Mouse (Mus musculus) bone marrow, adult 2 months (tissue): Measurements from ENCODE around the gene Acot1. TPM values are rescaled to one million over a fixed set of nuclear protein-coding genes. Genes with fewer than 3 reads are reported as not detected.
"Not testable (repeated sequence)": the region's sequence is repeated elsewhere in the genome, so short reads cannot be mapped to it uniquely, and the experiment has no call there.

Experiments
- H3K27ac ChIP-seq: fragments of 200-500 bp; 2 replicates; pipeline ENCODE4 v1.5.1; 2012; ENCODE audit warnings: low read depth, mild to moderate bottlenecking, control low read depth, inconsistent platforms, low read length; ENCODE audit not compliant: control insufficient read depth, poor library complexity, insufficient read depth
- H3K4me1 ChIP-seq: fragments of 200-500 bp; 2 replicates; pipeline ENCODE4 v1.6.1; 2011; ENCODE audit warnings: low read length; ENCODE audit not compliant: control insufficient read depth, insufficient read depth
- H3K4me3 ChIP-seq: fragments of 200-500 bp; replicated peaks from 2 replicates; pipeline ENCODE3; 2011; ENCODE audit warnings: mild to moderate bottlenecking, low read depth, low read length, control low read depth; ENCODE audit not compliant: control insufficient read depth
- CTCF ChIP-seq: fragments of 200-500 bp; IDR thresholded peaks from 2 replicates; pipeline ENCODE4 v1.5.1; 2011; ENCODE audit warnings: low read length, control low read depth; ENCODE audit not compliant: control insufficient read depth, insufficient read depth
- POLR2A ChIP-seq: fragments of 200-500 bp; IDR thresholded peaks from 2 replicates; pipeline ENCODE4 v1.6.1; 2011; ENCODE audit warnings: low read depth, mild to moderate bottlenecking, control low read depth, low read length, borderline replicate concordance; ENCODE audit not compliant: control insufficient read depth
- WGBS: fragments of 180-500 bp; shearing (Covaris S2); methylation state at CpG from one replicate; pipeline ENCODE4 v1.1.7; 2018; 5-methylcytosine and 5-hydroxymethylcytosine counted together
- polyA plus RNA-seq: library from polyadenylated mRNA; stranded (reverse); fragments of >200 nt; gene quantifications from 2 replicates; pipeline ENCODE4 v1.2.4, GENCODE M21; 2011; ENCODE audit warnings: low replicate concordance; ENCODE audit not compliant: missing spikeins, insufficient read depth, insufficient read length

Acot1 gene
- polyA plus RNA-seq, 1 experiment = 15.5 TPM

DNA sequence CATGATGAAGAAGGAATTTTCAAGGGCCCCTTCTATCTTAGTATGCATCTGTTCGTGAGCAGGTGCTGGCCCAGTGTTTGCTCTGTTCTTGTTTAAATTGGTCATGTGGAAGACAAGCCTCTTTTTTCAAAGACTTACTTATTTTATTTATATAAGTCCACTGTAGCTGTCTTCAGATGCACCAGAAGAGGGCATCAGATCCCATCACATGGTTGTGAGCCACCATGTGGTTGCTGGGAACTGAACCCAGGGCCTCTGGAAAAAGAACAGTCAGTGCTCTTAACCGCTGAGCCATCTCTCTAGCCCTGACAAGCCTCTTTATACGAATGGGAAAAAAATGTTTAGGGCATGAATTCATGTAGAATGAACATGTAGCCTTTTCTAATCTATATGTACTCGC lies 19.9 kb upstream of the Acot1 start:
- Histone ChIP-seq H3K4me3 (no peak overlapping the region), H3K27ac (no peak overlapping the region), H3K4me1 (no peaks in the 10 kb centered on the region)
- WGBS = 88% methylated on average over 4 of the region's 4 CpGs
- TF ChIP-seq CTCF (no peak), POLR2A (no peak)

DNA sequence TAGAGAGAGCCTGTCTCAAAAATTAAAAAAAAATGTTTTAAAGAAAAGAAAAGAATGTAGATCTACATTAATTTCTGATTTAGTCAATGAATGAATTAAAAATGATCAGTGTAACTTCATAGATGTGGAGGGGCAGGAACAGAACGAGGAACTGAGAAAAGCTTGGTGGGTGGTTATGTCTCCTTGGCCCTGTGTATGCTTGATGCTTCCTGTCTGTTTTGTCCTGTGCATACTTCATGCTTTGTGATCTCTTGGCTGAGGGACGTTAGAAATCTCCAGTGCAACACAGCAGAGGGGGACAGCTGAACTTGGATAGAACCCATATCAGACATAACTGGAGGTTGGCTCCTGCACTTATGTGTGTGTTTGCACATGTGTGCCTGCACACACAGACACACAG lies 12.1 kb upstream of the Acot1 start:
- no peak for TF ChIP-seq CTCF
- no peak for TF ChIP-seq POLR2A
- H3K4me1 ChIP-seq = peaks cover 2% of the 10 kb centered on the region
- H3K4me3 ChIP-seq = no peak overlapping the region
- H3K27ac ChIP-seq = no peak overlapping the region
- WGBS = 26% methylated on average over 2 of the region's 2 CpGs

DNA sequence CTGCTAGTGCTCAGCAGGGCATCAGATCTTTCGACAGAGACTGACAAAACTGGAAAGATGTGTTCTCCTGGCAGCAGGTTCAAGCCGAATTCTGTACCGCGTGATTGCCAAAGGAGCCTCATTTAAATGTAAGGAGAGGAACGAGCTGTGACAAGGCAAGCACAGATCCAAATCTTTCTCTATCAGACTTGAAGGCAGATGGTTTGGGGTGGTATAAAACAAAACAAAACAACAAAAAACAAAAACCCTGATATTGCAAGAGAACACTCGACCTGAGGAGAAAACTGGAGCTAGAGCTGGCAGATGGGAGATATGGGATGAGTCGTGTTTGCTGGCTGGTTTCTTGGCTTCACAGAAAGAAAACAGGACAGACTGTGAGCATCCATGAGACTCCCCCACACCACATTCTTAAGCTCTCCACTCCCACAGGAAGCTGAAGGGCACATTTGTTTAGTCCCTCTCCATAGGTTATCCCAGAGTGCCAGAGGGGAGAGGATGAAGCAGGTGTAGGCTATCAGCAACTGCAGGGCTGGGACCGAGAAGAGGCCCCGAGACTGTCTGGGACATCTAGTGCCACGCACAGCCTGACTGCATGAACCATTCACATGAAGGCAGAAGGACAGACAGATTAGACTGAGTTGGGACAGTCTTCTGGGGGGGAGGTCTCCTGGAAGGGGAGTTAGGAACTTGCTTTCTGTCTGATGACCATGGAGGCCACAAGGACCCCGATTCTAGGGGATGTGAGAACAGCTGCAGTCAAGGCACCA lies 10.8 kb upstream of the Acot1 start:
- H3K27ac ChIP-seq = no peak overlapping the region
- 62% methylated on average over 11 of the region's 11 CpGs for WGBS
- H3K4me3 ChIP-seq = no peak overlapping the region
- TF ChIP-seq CTCF (no peak), POLR2A (no peak)
- peaks cover 2% of the 10 kb centered on the region for H3K4me1 ChIP-seq

DNA sequence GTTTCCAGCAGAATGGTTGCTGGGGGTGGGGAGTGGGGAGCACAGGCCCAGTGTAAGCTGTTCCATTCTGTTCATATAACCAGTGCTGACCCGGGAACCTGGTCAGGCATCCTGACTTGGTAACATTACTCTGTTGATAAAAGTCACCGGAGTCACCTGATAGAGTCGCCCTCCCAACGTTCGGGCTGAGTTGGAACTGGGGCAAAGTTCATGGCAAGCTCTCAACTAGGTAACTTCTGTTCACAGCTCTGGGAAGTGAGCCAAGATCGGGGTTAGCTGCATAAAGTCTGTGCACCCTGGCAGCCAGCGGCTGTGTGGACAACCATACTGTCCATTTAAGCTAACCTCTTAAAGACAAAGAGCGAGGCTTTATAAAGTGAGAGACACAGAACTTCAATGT lies 10.1 kb upstream of the Acot1 start:
- 20% methylated on average over 8 of the region's 8 CpGs for WGBS
- not testable (repeated sequence) for H3K27ac ChIP-seq

DNA sequence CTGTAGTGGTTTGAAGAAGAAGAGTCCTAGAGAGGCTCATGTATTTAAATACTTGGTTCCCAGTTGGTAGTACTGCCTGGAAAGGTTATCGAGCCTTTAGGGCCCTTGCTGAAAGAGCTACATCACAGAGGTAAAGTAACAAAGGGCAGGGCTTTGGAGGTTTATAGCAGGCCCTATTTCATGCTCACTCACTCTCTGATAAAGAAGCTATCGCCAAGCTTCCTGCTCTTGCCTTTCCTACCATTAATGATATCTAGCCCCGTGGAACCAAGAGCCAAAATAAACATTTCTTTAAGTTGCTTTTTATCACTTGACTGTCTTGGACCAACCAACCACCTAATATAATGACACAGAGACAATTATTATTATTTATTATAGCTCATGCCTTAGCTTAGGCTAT lies 8.9 kb upstream of the Acot1 start:
- no peak overlapping the region for H3K4me3 ChIP-seq
- H3K27ac ChIP-seq = no peak overlapping the region
- no peak for TF ChIP-seq POLR2A
- no peak for TF ChIP-seq CTCF
- WGBS = 65% methylated on average over 3 of the region's 3 CpGs
- peaks cover 2% of the 10 kb centered on the region for H3K4me1 ChIP-seq

More for the DNA sequence above, 10.1 kb upstream of the Acot1 start:
- H3K4me1 ChIP-seq, H3K4me3 ChIP-seq: not testable (repeated sequence)

DNA sequence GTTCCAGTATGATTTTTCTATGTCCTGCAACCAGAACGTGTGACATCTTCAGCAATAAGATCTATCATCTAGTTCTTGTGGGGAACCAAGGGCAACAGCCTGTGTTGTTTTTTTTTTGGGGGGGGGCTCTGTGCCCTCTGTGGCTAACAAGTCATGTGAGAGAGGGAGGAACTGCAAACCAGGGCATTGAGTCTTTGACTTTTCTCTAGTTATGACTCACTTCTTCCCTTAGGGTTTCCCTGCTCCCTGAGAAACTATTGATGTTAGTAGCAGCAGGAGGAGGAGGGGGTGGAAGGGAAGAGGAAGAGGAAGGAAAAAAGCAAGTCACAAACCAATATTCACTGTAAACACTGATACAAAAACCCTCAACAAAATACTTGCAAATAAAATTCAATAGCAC lies 5.4 kb upstream of the Acot1 start:
- TF ChIP-seq CTCF = no peak
- TF ChIP-seq POLR2A = no peak
- no peak overlapping the region for H3K27ac ChIP-seq
- H3K4me1 ChIP-seq = no peaks in the 10 kb centered on the region
- no peak overlapping the region for H3K4me3 ChIP-seq
- WGBS = 76% methylated on average over 1 of the region's 1 CpGs

DNA sequence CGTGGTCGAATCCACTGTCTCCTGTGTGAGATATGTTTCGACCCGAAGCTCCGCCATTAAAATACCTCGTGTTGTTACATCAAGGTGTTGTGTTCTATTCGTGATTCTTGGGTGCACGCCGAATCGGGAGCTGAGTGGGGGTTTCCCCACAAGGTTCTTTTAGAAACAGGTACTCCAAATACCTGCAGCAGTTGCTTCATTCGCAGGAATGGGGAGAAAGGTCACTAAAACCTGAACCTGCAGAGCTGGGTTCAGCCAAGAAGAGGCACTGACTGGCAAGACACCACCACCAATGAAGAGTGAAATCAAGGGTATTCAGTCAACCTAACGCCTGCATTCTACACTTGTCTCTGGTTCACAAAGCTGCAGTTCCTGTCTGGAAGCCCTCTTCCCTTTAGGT lies 1.0 kb upstream of the Acot1 start:
- Histone ChIP-seq H3K4me3 (no peak overlapping the region), H3K4me1 (no peaks in the 10 kb centered on the region), H3K27ac (no peak overlapping the region)
- 83% methylated on average over 12 of the region's 12 CpGs for WGBS
- TF ChIP-seq POLR2A (no peak), CTCF (no peak)

DNA sequence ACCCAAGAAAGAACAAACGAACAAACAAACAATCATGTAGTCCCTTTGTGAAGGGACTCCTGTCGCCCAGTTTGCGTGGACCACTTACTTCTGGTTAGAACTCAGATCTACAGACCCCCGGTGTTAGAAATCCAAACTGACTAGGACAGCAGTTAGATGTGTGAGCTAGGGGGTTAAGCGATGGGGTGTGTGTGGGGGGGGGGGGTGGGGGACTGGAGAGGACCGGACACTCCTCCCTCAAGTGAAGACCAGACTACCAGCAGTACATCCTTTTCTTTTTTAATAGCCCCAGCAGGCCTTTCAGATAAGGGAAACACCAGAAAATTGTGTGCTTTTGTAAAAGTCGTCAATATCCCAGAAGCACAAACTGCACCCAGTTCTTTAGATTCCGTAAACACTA lies 561 bp upstream of the Acot1 start:
- WGBS = 57% methylated on average over 8 of the region's 8 CpGs
- TF ChIP-seq CTCF = no peak
- no peak for TF ChIP-seq POLR2A
- H3K4me3 ChIP-seq = no peak overlapping the region
- H3K27ac ChIP-seq = no peak overlapping the region
- no peaks in the 10 kb centered on the region for H3K4me1 ChIP-seq

DNA sequence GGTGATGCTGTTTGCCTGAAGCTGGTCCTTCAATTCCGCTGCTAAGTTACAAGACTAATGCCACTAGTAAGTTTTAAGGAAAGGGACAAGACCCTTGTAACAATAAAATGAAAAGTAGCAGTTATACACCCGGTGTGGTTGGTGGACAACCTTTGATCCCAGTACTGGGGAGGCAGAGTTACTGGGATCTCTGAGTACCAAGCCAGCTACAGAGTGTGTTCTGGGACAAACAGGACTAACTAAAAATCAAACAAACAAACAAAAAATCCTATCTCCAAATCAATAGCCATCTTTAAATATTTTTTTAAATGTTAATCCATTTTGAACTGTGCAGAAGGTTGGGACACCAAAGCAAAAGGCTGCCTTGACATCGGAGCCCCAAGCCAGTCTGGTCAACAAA lies 911 bp downstream of the Acot1 start:
- Histone ChIP-seq H3K4me1 (no peaks in the 10 kb centered on the region), H3K27ac (no peak overlapping the region), H3K4me3 (no peak overlapping the region)
- WGBS = 71% methylated on average over 3 of the region's 3 CpGs
- no peak for TF ChIP-seq POLR2A
- TF ChIP-seq CTCF = no peak
